In genomic region chr6:5005491-5006275, GRCm38 (mm10) we compare ENCODE assay signal across 10 mouse cellular contexts.
DNase-seq lines count a peak whose midpoint lies in the region; ATAC-seq and TF ChIP-seq lines count a peak whose summit lies in the region.
"Had no signal": no experiment of that assay in that cellular context is flagged by ENCODE, and none has a peak within 500 bp of the region (broad histone marks: within the 10 kb centered on the region; RNA-seq: fewer than 3 reads in every experiment).

No protein-coding gene starts in this region.

- no peak overlapping the region for H3K27ac ChIP-seq in embryonic facial prominence, embryonic 11.5 days (replicated peaks; ENCODE audit: low read depth, low read length)
- H3K27ac ChIP-seq in limb, embryonic 13.5 days: no peak overlapping the region

- DNase-seq in heart, adult 11 months: peak; percentile 90
- DNase-seq in heart, postnatal 25 days (ENCODE audit: low spot score): no peak
- DNase-seq in Patski (ENCODE audit: low read depth, low spot score): no peak
- DNase-seq in embryonic facial prominence, embryonic 11.5 days (ENCODE audit: low spot score): no peak
- DNase-seq in right cerebral cortex, postnatal 36 days (ENCODE audit: low spot score in 2 of 2): no peak
- no peak for DNase-seq in urinary bladder, postnatal 36 days (ENCODE audit: low spot score in 2 of 2)
- no peak for DNase-seq in spleen, postnatal 14 days (ENCODE audit: low spot score in 2 of 2)

- H3K36me3 ChIP-seq in embryonic facial prominence, embryonic 11.5 days (replicated peaks; ENCODE audit: control insufficient read depth, insufficient read depth, low read depth, low read length): no peaks in the 10 kb centered on the region
- H3K36me3 ChIP-seq in limb, embryonic 13.5 days: no peaks in the 10 kb centered on the region

- no peaks in the 10 kb centered on the region for H3K9me3 ChIP-seq in embryonic facial prominence, embryonic 11.5 days (replicated peaks; ENCODE audit: control insufficient read depth, low read length)
- H3K9me3 ChIP-seq in limb, embryonic 13.5 days: no peaks in the 10 kb centered on the region
- H3K9me3 ChIP-seq: megakaryocyte, embryonic 14.5 days had no signal

- peaks cover 2% of the 10 kb centered on the region; the same call in 1 of the 2 replicates for H3K4me1 ChIP-seq in embryonic facial prominence, embryonic 11.5 days (ENCODE audit: control insufficient read depth, insufficient read depth, low read length)
- H3K4me1 ChIP-seq in limb, embryonic 13.5 days: peaks cover 13% of the 10 kb centered on the region

- in situ Hi-C loops in Patski (cut with MboI; ENCODE audit: low pct_unique_long_range_greater_than_20kb): no loop called here

- POLR2A ChIA-PET in Patski (lab: Charles Lee): no interaction called here

- no peak for TF ChIP-seq CTCF in Patski (IDR thresholded peaks at IDR 0.05)

- 57% methylated on average over 22 of the region's 22 CpGs for WGBS in embryonic facial prominence, embryonic 11.5 days
- WGBS in limb, embryonic 13.5 days: 42% methylated on average over 22 of the region's 22 CpGs

- peak; percentile 79 for ATAC-seq in Patski
- ATAC-seq in embryonic facial prominence, embryonic 11.5 days (replicated peaks; ENCODE audit: insufficient number of reproducible peaks, low FRiP score, low TSS enrichment, low read depth): 0 out of 2 replicates have a peak, but pooled peaks have one; percentile 48
- peak; percentile 67 for ATAC-seq in limb, embryonic 13.5 days (ENCODE audit: low FRiP score, low read depth)

- no peaks in the 10 kb centered on the region for H3K27me3 ChIP-seq in Patski
- no peaks in the 10 kb centered on the region for H3K27me3 ChIP-seq in embryonic facial prominence, embryonic 11.5 days (ENCODE audit: control insufficient read depth, insufficient read depth, low read length)
- H3K27me3 ChIP-seq in limb, embryonic 13.5 days: no peaks in the 10 kb centered on the region
- H3K27me3 ChIP-seq: CH12.LX had no signal

- no peak overlapping the region for H3K4me2 ChIP-seq in embryonic facial prominence, embryonic 11.5 days (ENCODE audit: low read depth, low read length)
- H3K4me2 ChIP-seq in limb, embryonic 13.5 days (replicated peaks): 0 out of 2 replicates have a peak overlapping the region, but pooled peaks have one; percentile 3

- intact Hi-C loops in heart, postnatal 25 days (cut with DNase I): no loop called here

- CTCF ChIA-PET in Patski (lab: Charles Lee): no interaction called here

- no peak overlapping the region for H3K4me3 ChIP-seq in embryonic facial prominence, embryonic 11.5 days (ENCODE audit: low read depth, low read length)
- H3K4me3 ChIP-seq in limb, embryonic 13.5 days: no peak overlapping the region

- no peak overlapping the region for H3K9ac ChIP-seq in embryonic facial prominence, embryonic 11.5 days (replicated peaks; ENCODE audit: low read length)
- H3K9ac ChIP-seq in limb, embryonic 13.5 days: no peak overlapping the region
